Mouse (Mus musculus) midbrain, embryonic 15.5 days (tissue): ENCODE results near the gene Pgpep1l. TPM values are rescaled to one million over a fixed set of nuclear protein-coding genes. Genes with fewer than 3 reads are reported as not detected.
"Not testable (repeated sequence)": the region's sequence is repeated elsewhere in the genome, so short reads cannot be mapped to it uniquely, and the experiment has no call there.

Experiments
- ATAC-seq: fragments of 200-750 bp; cut with Nextera tagmentation; replicated peaks from 2 replicates; pipeline ENCODE4 v1.8.0; 2017; ENCODE audit warnings: moderate TSS enrichment
- H3K27ac ChIP-seq: fragments of 300-500 bp; sonication (generic); 2 replicates; pipeline ENCODE4 v1.5.1; 2015; ENCODE audit warnings: mild to moderate bottlenecking, inconsistent platforms
- H3K27me3 ChIP-seq: fragments of 300-500 bp; sonication (generic); replicated peaks from 2 replicates; pipeline ENCODE4 v1.6.1; 2015; ENCODE audit warnings: inconsistent platforms
- H3K36me3 ChIP-seq: fragments of 300-500 bp; sonication (generic); replicated peaks from 2 replicates; pipeline ENCODE4 v1.6.1; 2015; ENCODE audit warnings: inconsistent platforms
- H3K4me1 ChIP-seq: fragments of 300-500 bp; sonication (generic); 2 replicates; pipeline ENCODE4 v1.6.1; 2015; ENCODE audit warnings: inconsistent platforms
- H3K4me2 ChIP-seq: fragments of 300-500 bp; sonication (generic); 2 replicates; pipeline ENCODE4 v1.6.1; 2015; ENCODE audit warnings: inconsistent platforms, mild to moderate bottlenecking, moderate library complexity
- H3K4me3 ChIP-seq: fragments of 300-500 bp; sonication (generic); 2 replicates; pipeline ENCODE4 v1.5.1; 2015; ENCODE audit warnings: mild to moderate bottlenecking, inconsistent platforms
- H3K9ac ChIP-seq: fragments of 300-500 bp; sonication (generic); 2 replicates; pipeline ENCODE4 v1.6.1; 2015; ENCODE audit warnings: mild to moderate bottlenecking, inconsistent platforms
- H3K9me3 ChIP-seq: fragments of 300-500 bp; sonication (generic); 2 replicates; pipeline ENCODE4 v1.6.1; 2016; ENCODE audit warnings: inconsistent platforms
- WGBS: fragments of 180-500 bp; shearing (Covaris S2); methylation state at CpG from one replicate; pipeline ENCODE4 v1.1.7; 2015; ENCODE audit warnings: mixed read lengths; 5-methylcytosine and 5-hydroxymethylcytosine counted together
- polyA plus RNA-seq: library from polyadenylated mRNA; unstranded; fragments of >200 nt; fragmentation: Nextera tagmentation; extraction: Ambion mirVana; gene quantifications from 2 replicates; pipeline ENCODE4 v1.2.1, GENCODE M21; 2015

Pgpep1l gene
- polyA plus RNA-seq, 1 experiment from 2014 or later = not detected

- H3K27ac ChIP-seq = no peak overlapping the region
- ATAC-seq = no peak
- no peaks in the 10 kb centered on the region for H3K4me1 ChIP-seq
- H3K9me3 ChIP-seq = no peaks in the 10 kb centered on the region
- no peak overlapping the region for H3K4me2 ChIP-seq
- no peak overlapping the region for H3K4me3 ChIP-seq
- no peaks in the 10 kb centered on the region for H3K36me3 ChIP-seq
- no peaks in the 10 kb centered on the region for H3K27me3 ChIP-seq
- WGBS = 75% methylated on average over 16 of the region's 16 CpGs
- no peak overlapping the region for H3K9ac ChIP-seq
These were observed 30.2 kb upstream of the Pgpep1l start for GRCm38 (mm10) chr7:68293997-68294789.

- no peaks in the 10 kb centered on the region for H3K9me3 ChIP-seq
- 78% methylated on average over 1 of the region's 1 CpGs for WGBS
These were observed 27.6 kb upstream of the Pgpep1l start for GRCm38 (mm10) chr7:68291603-68292002.

GRCm38 (mm10) chr7:68289081-68289480 is 25.0 kb upstream of the Pgpep1l start:
- Histone ChIP-seq H3K4me3 (no peak overlapping the region), H3K9ac (no peak overlapping the region), H3K9me3 (no peaks in the 10 kb centered on the region), H3K4me2 (no peak overlapping the region), H3K27me3 (no peaks in the 10 kb centered on the region), H3K27ac (no peak overlapping the region), H3K36me3 (no peaks in the 10 kb centered on the region), H3K4me1 (no peaks in the 10 kb centered on the region)
- 91% methylated on average over 8 of the region's 8 CpGs for WGBS
- no peak for ATAC-seq

More at GRCm38 (mm10) chr7:68291603-68292002, 27.6 kb upstream of the Pgpep1l start:
- Histone ChIP-seq H3K9ac (no peak overlapping the region), H3K4me2 (no peak overlapping the region), H3K27ac (no peak overlapping the region), H3K4me1 (no peaks in the 10 kb centered on the region), H3K36me3 (no peaks in the 10 kb centered on the region), H3K4me3 (no peak overlapping the region), H3K27me3 (no peaks in the 10 kb centered on the region)
- ATAC-seq = no peak

- not testable (repeated sequence) for H3K27me3 ChIP-seq, ATAC-seq, H3K9ac ChIP-seq, H3K27ac ChIP-seq, H3K4me3 ChIP-seq, H3K4me1 ChIP-seq, H3K9me3 ChIP-seq, H3K4me2 ChIP-seq, H3K36me3 ChIP-seq
- WGBS = 95% methylated on average over 4 of the region's 4 CpGs
These were observed 24.0 kb upstream of the Pgpep1l start for GRCm38 (mm10) chr7:68288000-68288399.

- no peak overlapping the region for H3K9ac ChIP-seq
- 79% methylated on average over 2 of the region's 2 CpGs for WGBS
- H3K9me3 ChIP-seq = no peaks in the 10 kb centered on the region
- H3K27me3 ChIP-seq = no peaks in the 10 kb centered on the region
- no peak for ATAC-seq
- H3K36me3 ChIP-seq = no peaks in the 10 kb centered on the region
- H3K4me2 ChIP-seq = no peak overlapping the region
- no peak overlapping the region for H3K4me3 ChIP-seq
- no peak overlapping the region for H3K27ac ChIP-seq
- no peaks in the 10 kb centered on the region for H3K4me1 ChIP-seq
These were observed 23.5 kb upstream of the Pgpep1l start for GRCm38 (mm10) chr7:68287582-68287981.

- Histone ChIP-seq H3K27ac (no peak overlapping the region), H3K9me3 (no peaks in the 10 kb centered on the region), H3K27me3 (no peaks in the 10 kb centered on the region), H3K9ac (no peak overlapping the region), H3K4me1 (no peaks in the 10 kb centered on the region), H3K4me3 (no peak overlapping the region), H3K4me2 (no peak overlapping the region), H3K36me3 (no peaks in the 10 kb centered on the region)
- no peak for ATAC-seq
- WGBS = 94% methylated on average over 24 of the region's 24 CpGs
These were observed 22.8 kb upstream of the Pgpep1l start for GRCm38 (mm10) chr7:68286526-68287481.

- H3K27me3 ChIP-seq = no peaks in the 10 kb centered on the region
- 85% methylated on average over 8 of the region's 8 CpGs for WGBS
- H3K4me1 ChIP-seq = no peaks in the 10 kb centered on the region
- H3K27ac ChIP-seq = no peak overlapping the region
- no peak overlapping the region for H3K4me2 ChIP-seq
- no peaks in the 10 kb centered on the region for H3K36me3 ChIP-seq
- H3K9ac ChIP-seq = no peak overlapping the region
- no peak for ATAC-seq
- H3K4me3 ChIP-seq = no peak overlapping the region
- no peaks in the 10 kb centered on the region for H3K9me3 ChIP-seq
These were observed 21.8 kb upstream of the Pgpep1l start for GRCm38 (mm10) chr7:68285851-68286298.

- WGBS = 94% methylated on average over 7 of the region's 7 CpGs
- Histone ChIP-seq H3K27me3 (peaks cover 2% of the 10 kb centered on the region; the same call in 1 of the 2 replicates), H3K9ac (no peak overlapping the region), H3K27ac (no peak overlapping the region), H3K4me3 (no peak overlapping the region), H3K36me3 (no peaks in the 10 kb centered on the region), H3K9me3 (no peaks in the 10 kb centered on the region), H3K4me2 (no peak overlapping the region), H3K4me1 (no peaks in the 10 kb centered on the region)
- ATAC-seq = no peak
These were observed 19.7 kb upstream of the Pgpep1l start for GRCm38 (mm10) chr7:68283776-68284175.

GRCm38 (mm10) chr7:68283133-68283520 is 19.1 kb upstream of the Pgpep1l start:
- not testable (repeated sequence) for H3K27ac ChIP-seq, H3K4me1 ChIP-seq, H3K36me3 ChIP-seq, H3K27me3 ChIP-seq, H3K4me3 ChIP-seq, H3K9ac ChIP-seq, H3K9me3 ChIP-seq, H3K4me2 ChIP-seq, ATAC-seq
- WGBS = 91% methylated on average over 4 of the region's 4 CpGs

GRCm38 (mm10) chr7:68282304-68283132 is 18.5 kb upstream of the Pgpep1l start:
- Histone ChIP-seq H3K27ac (no peak overlapping the region), H3K4me2 (no peak overlapping the region), H3K36me3 (no peaks in the 10 kb centered on the region), H3K4me3 (no peak overlapping the region), H3K9me3 (no peaks in the 10 kb centered on the region), H3K9ac (no peak overlapping the region), H3K4me1 (no peaks in the 10 kb centered on the region), H3K27me3 (peaks cover 2% of the 10 kb centered on the region; the same call in 1 of the 2 replicates)
- ATAC-seq = no peak
- 91% methylated on average over 22 of the region's 22 CpGs for WGBS

GRCm38 (mm10) chr7:68281341-68281740 is 17.3 kb upstream of the Pgpep1l start:
- Histone ChIP-seq H3K9me3 (no peaks in the 10 kb centered on the region), H3K9ac (no peak overlapping the region), H3K27me3 (peaks cover 5% of the 10 kb centered on the region; the same call in 1 of the 2 replicates), H3K36me3 (no peaks in the 10 kb centered on the region), H3K4me2 (no peak overlapping the region), H3K27ac (no peak overlapping the region), H3K4me1 (peaks cover 6% of the 10 kb centered on the region), H3K4me3 (no peak overlapping the region)
- 73% methylated on average over 5 of the region's 5 CpGs for WGBS
- no peak for ATAC-seq
